Mouse (Mus musculus) myocyte (in vitro differentiated cells): Measurements from ENCODE around the gene Mtcl1.

Source experiments
- MAX ChIP-seq: IDR thresholded peaks from one replicate; pipeline ENCODE4 v1.6.1; 2011; ENCODE audit warnings: low read depth, mild to moderate bottlenecking, control low read depth
- POLR2A ChIP-seq: IDR thresholded peaks from one replicate; pipeline ENCODE4 v1.6.1; 2011; ENCODE audit warnings: low read depth, mild to moderate bottlenecking, control low read depth, moderate library complexity; ENCODE audit not compliant: insufficient read length
- POLR2AphosphoS2 ChIP-seq: IDR thresholded peaks from one replicate; pipeline ENCODE4 v1.6.1; 2011; ENCODE audit warnings: low read depth, control low read depth; ENCODE audit not compliant: insufficient read length
- REST ChIP-seq: IDR thresholded peaks from one replicate; pipeline ENCODE4 v1.6.1; 2011; ENCODE audit warnings: mild to moderate bottlenecking, control low read depth, moderate library complexity; ENCODE audit not compliant: insufficient read depth, insufficient read length
- SRF ChIP-seq: IDR thresholded peaks from one replicate; pipeline ENCODE4 v1.6.1; 2011; ENCODE audit warnings: low read depth; ENCODE audit not compliant: control insufficient read depth, insufficient read length
- USF1 ChIP-seq: IDR thresholded peaks from one replicate; pipeline ENCODE4 v1.6.1; 2011; ENCODE audit warnings: low read depth, mild to moderate bottlenecking, control low read depth, moderate library complexity

- TF ChIP-seq POLR2A (no peak), USF1 (no peak), MAX (no peak), SRF (no peak), POLR2AphosphoS2 (no peak), REST (no peak)
Measured at GRCm38 (mm10) chr17:66326204-66326545, 123.4 kb downstream of the Mtcl1 start.
